Comparison of ENCODE assay signal across 15 mouse cellular contexts in the genomic region with DNA sequence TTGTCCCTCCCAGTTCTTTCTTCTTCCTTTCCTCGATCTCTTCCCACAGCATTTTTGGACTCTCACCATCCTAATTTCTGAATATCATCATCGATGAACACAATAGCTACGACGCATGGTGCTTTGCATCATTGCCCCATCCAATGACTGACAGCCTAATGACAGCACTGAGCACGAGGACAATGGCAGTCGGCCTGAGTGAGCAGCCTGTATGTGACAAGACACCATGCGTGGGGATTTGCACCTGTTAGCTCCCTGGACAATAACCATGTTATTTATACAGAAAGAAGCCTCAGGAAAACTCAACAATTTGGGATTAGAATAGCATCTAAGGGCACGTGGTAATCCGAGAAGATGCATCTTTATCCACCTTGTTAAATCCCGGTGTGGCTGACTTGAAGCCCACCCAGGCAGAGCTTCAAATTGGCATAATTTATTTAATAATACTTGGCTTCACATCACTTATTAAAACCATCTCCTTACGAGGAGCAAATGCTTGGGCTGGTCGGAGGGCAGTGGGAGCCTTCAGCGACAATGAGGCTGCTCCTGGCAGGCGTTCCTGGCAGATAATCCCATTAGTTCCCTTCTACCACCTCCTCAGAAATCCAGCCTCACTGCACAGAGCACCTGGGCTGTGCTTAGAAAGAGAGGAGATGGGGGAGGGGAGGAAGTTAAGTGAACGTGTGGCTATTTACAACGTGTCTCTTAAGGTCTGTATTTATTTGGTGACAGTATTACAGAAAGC.
DNase-seq lines count a peak whose midpoint lies in the region; ATAC-seq lines count a peak whose summit lies in the region.
"Had no signal": no experiment of that assay in that cellular context is flagged by ENCODE, and none has a peak within 500 bp of the region (broad histone marks: within the 10 kb centered on the region; RNA-seq: fewer than 3 reads in every experiment).

No protein-coding gene starts in this region.

- H3K27ac ChIP-seq in forebrain, embryonic 15.5 days (replicated peaks), result peak overlapping the region; percentile 86
- H3K27ac ChIP-seq in midbrain, embryonic 14.5 days (replicated peaks; ENCODE audit: low read depth, low read length), result no peak overlapping the region

- no peak overlapping the region for H3K4me2 ChIP-seq in forebrain, embryonic 15.5 days (replicated peaks)
- no peak overlapping the region for H3K4me2 ChIP-seq in midbrain, embryonic 14.5 days (ENCODE audit: low read length)

- DNase-seq in cerebellum, postnatal 14 days, result peak; percentile 73 to 76
- no peak for DNase-seq in cerebellum, adult 9-10 months
- peak; percentile 33 for DNase-seq in MN1 (ENCODE audit: low spot score)
- peak; percentile 61 for DNase-seq in midbrain, embryonic 14.5 days
- no peak for DNase-seq in kidney, adult 11 months
- no peak for DNase-seq in layer of hippocampus, adult 18-20 months (ENCODE audit: low spot score in 2 of 2)
- DNase-seq in gastrocnemius, adult 18-20 months (ENCODE audit: low spot score), result no peak
- DNase-seq: cerebellum, adult 11 months; heart, postnatal 10 days; kidney, postnatal 10 days; liver; lung, adult 18-20 months; lung, postnatal 4 days had no signal

- 9% methylated on average over 16 of the region's 16 CpGs for WGBS in forebrain, embryonic 15.5 days
- WGBS in midbrain, embryonic 14.5 days, result 8% methylated on average over 16 of the region's 16 CpGs

- ATAC-seq in forebrain, embryonic 15.5 days (replicated peaks), result peak; percentile 68
- peak; percentile 47; the same call in 1 of the 2 replicates for ATAC-seq in midbrain, embryonic 14.5 days (ENCODE audit: low FRiP score, low TSS enrichment)

- no peaks in the 10 kb centered on the region for H3K9me3 ChIP-seq in forebrain, embryonic 15.5 days
- no peaks in the 10 kb centered on the region for H3K9me3 ChIP-seq in midbrain, embryonic 14.5 days (ENCODE audit: control insufficient read depth, low read length)

- H3K4me3 ChIP-seq in forebrain, embryonic 15.5 days, result no peak overlapping the region
- H3K4me3 ChIP-seq in midbrain, embryonic 14.5 days (replicated peaks; ENCODE audit: low read depth, low read length), result no peak overlapping the region

- no peaks in the 10 kb centered on the region for H3K36me3 ChIP-seq in forebrain, embryonic 15.5 days
- no peaks in the 10 kb centered on the region for H3K36me3 ChIP-seq in midbrain, embryonic 14.5 days (ENCODE audit: control insufficient read depth, insufficient read depth, low read length)

- H3K27me3 ChIP-seq in forebrain, embryonic 15.5 days, result no peaks in the 10 kb centered on the region
- H3K27me3 ChIP-seq in midbrain, embryonic 14.5 days (ENCODE audit: control insufficient read depth, insufficient read depth, low read length), result no peaks in the 10 kb centered on the region
- H3K27me3 ChIP-seq: CH12.LX had no signal

- H3K4me1 ChIP-seq in forebrain, embryonic 15.5 days, result peaks cover 31% of the 10 kb centered on the region
- no peaks in the 10 kb centered on the region for H3K4me1 ChIP-seq in midbrain, embryonic 14.5 days (ENCODE audit: control insufficient read depth, insufficient read depth, low read length)

- H3K9ac ChIP-seq in forebrain, embryonic 15.5 days (replicated peaks), result no peak overlapping the region
- H3K9ac ChIP-seq in midbrain, embryonic 14.5 days (replicated peaks; ENCODE audit: low read length), result no peak overlapping the region

Comparison
In these comparisons a context has a peak if more than half of its experiments do, and no peak if none do; other contexts are left out.
1. DNase-seq: peak in cerebellum, postnatal 14 days (2 of 2), MN1 (single experiment) and midbrain, embryonic 14.5 days (single experiment); none in cerebellum, adult 9-10 months (single experiment), kidney, adult 11 months (single experiment), layer of hippocampus, adult 18-20 months (0 of 2) and gastrocnemius, adult 18-20 months (single experiment).